Comparison of ENCODE assay signal across 29 mouse cellular contexts in the genomic region with DNA sequence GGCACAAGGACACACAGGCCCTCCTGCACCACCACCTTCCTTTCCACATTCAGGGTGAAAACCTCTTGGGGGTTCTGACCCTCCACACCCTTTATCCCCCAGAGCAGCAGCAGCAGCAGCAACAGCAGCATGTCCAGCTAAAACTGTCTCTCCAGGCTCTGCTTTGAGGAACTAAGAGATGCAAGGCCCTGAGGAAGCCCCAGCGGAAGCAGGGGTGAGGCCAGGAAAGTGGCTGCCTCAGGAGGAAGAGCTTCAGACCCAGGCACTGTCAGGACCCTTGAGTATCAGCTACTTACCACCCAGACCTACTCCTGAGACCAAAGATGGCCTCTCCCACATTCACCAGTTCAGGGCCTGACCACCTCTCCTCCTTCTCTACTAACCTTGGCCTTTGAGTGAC. TPM values are rescaled to one million over a fixed set of nuclear protein-coding genes. Genes with fewer than 3 reads are reported as not detected.
A peak's percentile ranks its signal among the peaks of the same experiment; 100 is the strongest.
DNase-seq lines count a peak whose midpoint lies in the region; ATAC-seq and TF ChIP-seq lines count a peak whose summit lies in the region.
"Had no signal": no experiment of that assay in that cellular context is flagged by ENCODE, and none has a peak within 500 bp of the region (broad histone marks: within the 10 kb centered on the region; RNA-seq: fewer than 3 reads in every experiment).

A gene (minus strand): TSS at position 160 of the 400 bp plus-strand sequence.

- 0 out of 2 replicates have a peak within 1 kb of the TSS, but pooled peaks have one; percentile 8 for H3K4me2 ChIP-seq in liver, embryonic 13.5 days
- H3K4me2 ChIP-seq in liver, embryonic 12.5 days = no peak within 1 kb of the TSS
- H3K4me2 ChIP-seq in liver, postnatal 0 days (ENCODE audit: low read depth, low read length) = peak within 1 kb of the TSS; percentile 49
- H3K4me2 ChIP-seq: limb, embryonic 13.5 days; lung, embryonic 15.5 days; midbrain, embryonic 11.5 days; neural tube, embryonic 15.5 days had no signal

- no peaks in the 10 kb centered on the region for H3K27me3 ChIP-seq in liver, embryonic 13.5 days
- no peaks in the 10 kb centered on the region for H3K27me3 ChIP-seq in liver, embryonic 12.5 days (replicated peaks)
- no peaks in the 10 kb centered on the region for H3K27me3 ChIP-seq in liver, postnatal 0 days (ENCODE audit: insufficient read depth, low read length)
- H3K27me3 ChIP-seq in small intestine, adult 2 months (ENCODE audit: control insufficient read depth, insufficient read depth, low read length) = no peaks in the 10 kb centered on the region
- H3K27me3 ChIP-seq: limb, embryonic 13.5 days; lung, embryonic 15.5 days; neural tube, embryonic 15.5 days had no signal

- no peak within 1 kb of the TSS for H3K9ac ChIP-seq in liver, embryonic 13.5 days
- no peak within 1 kb of the TSS for H3K9ac ChIP-seq in liver, embryonic 12.5 days
- peak within 1 kb of the TSS; percentile 16; the same call in 1 of the 2 replicates for H3K9ac ChIP-seq in liver, postnatal 0 days (replicated peaks)
- H3K9ac ChIP-seq: limb, embryonic 13.5 days; lung, embryonic 15.5 days; neural tube, embryonic 15.5 days had no signal

- H3K4me3 ChIP-seq in liver, embryonic 13.5 days (replicated peaks) = no peak within 1 kb of the TSS
- no peak within 1 kb of the TSS for H3K4me3 ChIP-seq in liver, embryonic 12.5 days
- no peak within 1 kb of the TSS for H3K4me3 ChIP-seq in brown adipose tissue, adult 24 weeks (ENCODE audit: insufficient read depth, low read depth, low read length)
- peak within 1 kb of the TSS; percentile 35 for H3K4me3 ChIP-seq in liver, postnatal 0 days (ENCODE audit: low read depth, low read length)
- H3K4me3 ChIP-seq in small intestine, adult 2 months (ENCODE audit: low read depth, low read length) = peak within 1 kb of the TSS; percentile 25
- H3K4me3 ChIP-seq: forebrain, embryonic 10.5 days; heart, embryonic 10.5 days; layer of hippocampus, adult 2 months; limb, embryonic 13.5 days; lung, embryonic 15.5 days; neural tube, embryonic 15.5 days had no signal

- TF ChIP-seq EP300 in liver, postnatal 0 days (IDR thresholded peaks at IDR 0.05; ENCODE audit: low read depth) = no peak

- TF ChIP-seq CTCF in liver, postnatal 0 days (IDR thresholded peaks at IDR 0.05; ENCODE audit: low read depth) = no peak
- TF ChIP-seq CTCF in small intestine, adult 2 months (IDR thresholded peaks at IDR 0.05; ENCODE audit: extremely low read depth, insufficient read length, insufficient replicate concordance, low read depth, low read length) = no peak

- no peak for TF ChIP-seq POLR2A in small intestine, adult 2 months (IDR thresholded peaks at IDR 0.05; ENCODE audit: low read depth, low read length)

- 32% methylated on average over 1 of the region's 1 CpGs for WGBS in liver, embryonic 13.5 days (ENCODE audit: insufficient replicate concordance)
- WGBS in liver, embryonic 12.5 days (ENCODE audit: insufficient replicate concordance) = 35% methylated on average over 1 of the region's 1 CpGs
- 24% methylated on average over 1 of the region's 1 CpGs for WGBS in liver, postnatal 0 days (ENCODE audit: insufficient replicate concordance)
- 76% methylated on average over 1 of the region's 1 CpGs for WGBS in small intestine, adult 2 months

- no peak for DNase-seq in liver, embryonic 13.5 days
- peak; percentile 30 for DNase-seq in liver, postnatal 0 days
- no peak for DNase-seq in spleen, postnatal 10 days (ENCODE audit: low spot score in 2 of 2)
- DNase-seq: adrenal gland, postnatal 10 days; cerebellum, adult 11 months; cerebellum, adult 9-11 months; gastrocnemius, postnatal 36 days; kidney, adult 9 months; kidney, postnatal 14 days; layer of hippocampus, postnatal 36 days; lung, postnatal 4 days; thymus, postnatal 14 days had no signal

- H3K36me3 ChIP-seq in liver, embryonic 13.5 days = no peaks in the 10 kb centered on the region
- H3K36me3 ChIP-seq in liver, embryonic 12.5 days = no peaks in the 10 kb centered on the region
- no peaks in the 10 kb centered on the region for H3K36me3 ChIP-seq in liver, postnatal 0 days (replicated peaks; ENCODE audit: insufficient read depth, low read length)
- H3K36me3 ChIP-seq in small intestine, adult 2 months (ENCODE audit: control insufficient read depth, insufficient read depth, low read length) = no peaks in the 10 kb centered on the region
- H3K36me3 ChIP-seq: forebrain, embryonic 10.5 days; heart, embryonic 10.5 days; limb, embryonic 13.5 days; lung, embryonic 15.5 days; neural tube, embryonic 15.5 days had no signal

- no peak within 1 kb of the TSS for H3K27ac ChIP-seq in liver, embryonic 13.5 days
- H3K27ac ChIP-seq in liver, embryonic 12.5 days = no peak within 1 kb of the TSS
- peak within 1 kb of the TSS; percentile 51 for H3K27ac ChIP-seq in brown adipose tissue, adult 24 weeks (replicated peaks; ENCODE audit: low read depth, low read length)
- H3K27ac ChIP-seq in liver, postnatal 0 days (ENCODE audit: low read depth) = peak within 1 kb of the TSS; percentile 71
- no peak within 1 kb of the TSS for H3K27ac ChIP-seq in small intestine, adult 2 months (ENCODE audit: insufficient read depth, low read depth, low read length)
- H3K27ac ChIP-seq: forebrain, embryonic 10.5 days; heart, embryonic 10.5 days; hindbrain, postnatal 0 days; layer of hippocampus, adult 2 months; limb, embryonic 13.5 days; lung, embryonic 15.5 days; neural tube, embryonic 15.5 days had no signal

- ATAC-seq in liver, embryonic 13.5 days (ENCODE audit: low read depth) = no peak
- ATAC-seq in liver, embryonic 12.5 days = no peak
- ATAC-seq in liver, postnatal 0 days = no peak
- no peak for ATAC-seq in cerebellum, adult (ENCODE audit: insufficient number of reproducible peaks, low FRiP score, low TSS enrichment)
- ATAC-seq: forebrain, embryonic 16.5 days; hindbrain, postnatal 0 days; intestine, embryonic 16.5 days had no signal

- H3K9me3 ChIP-seq in liver, embryonic 13.5 days (replicated peaks) = no peaks in the 10 kb centered on the region
- no peaks in the 10 kb centered on the region for H3K9me3 ChIP-seq in liver, embryonic 12.5 days (replicated peaks)
- no peaks in the 10 kb centered on the region for H3K9me3 ChIP-seq in liver, postnatal 0 days (ENCODE audit: low read length)
- H3K9me3 ChIP-seq: forebrain, embryonic 10.5 days; heart, embryonic 10.5 days; limb, embryonic 13.5 days; lung, embryonic 15.5 days; neural tube, embryonic 15.5 days had no signal

- H3K4me1 ChIP-seq in liver, embryonic 13.5 days (replicated peaks) = no peaks in the 10 kb centered on the region
- no peaks in the 10 kb centered on the region for H3K4me1 ChIP-seq in liver, embryonic 12.5 days
- H3K4me1 ChIP-seq in brown adipose tissue, adult 24 weeks (ENCODE audit: control insufficient read depth, insufficient read depth, insufficient read length, low read length) = no peaks in the 10 kb centered on the region
- H3K4me1 ChIP-seq in liver, postnatal 0 days (ENCODE audit: insufficient read depth) = peaks cover 2% of the 10 kb centered on the region; the same call in 1 of the 2 replicates
- no peaks in the 10 kb centered on the region for H3K4me1 ChIP-seq in small intestine, adult 2 months (ENCODE audit: control insufficient read depth, insufficient read depth, insufficient read length, low read length)
- H3K4me1 ChIP-seq: forebrain, embryonic 10.5 days; heart, embryonic 10.5 days; limb, embryonic 13.5 days; lung, embryonic 15.5 days; neural tube, embryonic 15.5 days had no signal

RNA-seq across cellular contexts. Expression of the gene that starts here (rescaled TPM):
- polyA plus RNA-seq in liver, embryonic 13.5 days (2015; fragmentation: Nextera tagmentation; extraction: Ambion mirVana) = 1.6 and 1.9 TPM in 2 replicates
- polyA plus RNA-seq in liver, embryonic 12.5 days (2016; fragmentation: Nextera tagmentation; extraction: Ambion mirVana) = 0.79 and 1.6 TPM in 2 replicates
- 1.3 and 2.7 TPM in 2 replicates for polyA plus RNA-seq in brown adipose tissue, adult 24 weeks (2012; ENCODE audit: insufficient read depth, insufficient read length, missing spikeins)
- polyA plus RNA-seq in liver, postnatal 0 days (2015; fragmentation: Nextera tagmentation; extraction: Ambion mirVana) = 5.1 and 5.8 TPM in 2 replicates
- 2.2 and 3.0 TPM in 2 replicates for polyA plus RNA-seq in small intestine, adult 2 months (2012; rRNA removed)
- polyA plus RNA-seq: C2C12; embryonic facial prominence, embryonic 11.5 days; midbrain, postnatal 0 days had no signal

Comparison
In these comparisons a context has a peak if more than half of its experiments do, and no peak if none do; other contexts are left out.
1. H3K27ac ChIP-seq: peak in brown adipose tissue, adult 24 weeks (single experiment) and liver, postnatal 0 days (single experiment); none in liver, embryonic 13.5 days (single experiment), liver, embryonic 12.5 days (single experiment) and small intestine, adult 2 months (single experiment).
2. H3K4me3 ChIP-seq: peak in liver, postnatal 0 days (single experiment) and small intestine, adult 2 months (single experiment); none in liver, embryonic 13.5 days (single experiment), liver, embryonic 12.5 days (single experiment) and brown adipose tissue, adult 24 weeks (single experiment).